Mouse (Mus musculus) bone marrow macrophage, adult 2 months (primary cell): Measurements from ENCODE around the gene Acoxl.

Experiments used
- CTCF ChIP-seq: IDR thresholded peaks from 2 replicates; pipeline ENCODE4 v1.5.1; 2012; ENCODE audit warnings: low read depth, mild to moderate bottlenecking, low read length, moderate library complexity
- POLR2A ChIP-seq: IDR thresholded peaks from 2 replicates; pipeline ENCODE4 v1.6.1; 2012; ENCODE audit warnings: mild to moderate bottlenecking, low read depth, low read length, borderline replicate concordance

GRCm38 (mm10) chr2:127831401-127832102 lies 7.1 kb upstream of the Acoxl start, which contains the start of gene Bub1:
- TF ChIP-seq CTCF = no peak
- no peak for TF ChIP-seq POLR2A
